Mouse (Mus musculus): ENCODE measurements around the gene Tssk2. TPM values are rescaled to one million over a fixed set of nuclear protein-coding genes. Genes with fewer than 3 reads are reported as not detected.

Tssk2 gene
- polyA plus RNA-seq, 1 experiment from 2014 or later = 0.09 TPM

- Histone ChIP-seq H3K9ac (no peak within 1 kb of the TSS), H3K27me3 (replicated peaks) (peaks cover 63% of the 10 kb centered on the region), H3K27ac (no peak within 1 kb of the TSS), H3K4me1 (peaks cover 22% of the 10 kb centered on the region), H3K9me3 (no peaks in the 10 kb centered on the region), H3K4me2 (peak within 1 kb of the TSS; percentile 76), H3K36me3 (no peaks in the 10 kb centered on the region), H3K4me3 (replicated peaks) (peak within 1 kb of the TSS; percentile 41)
- ATAC-seq (ENCODE audit: insufficient read depth, low FRiP score, low read depth) = no peak
- under 1% methylated on average over 105 of the region's 106 CpGs for WGBS
These were observed 16.1 kb downstream of the Tssk2 start, which contains the start of gene Gsc2 for GRCm38 (mm10) chr16:17914307-17915249. Gene Gsc2, minus strand, starts transcription at chr16:17915059.

DNA sequence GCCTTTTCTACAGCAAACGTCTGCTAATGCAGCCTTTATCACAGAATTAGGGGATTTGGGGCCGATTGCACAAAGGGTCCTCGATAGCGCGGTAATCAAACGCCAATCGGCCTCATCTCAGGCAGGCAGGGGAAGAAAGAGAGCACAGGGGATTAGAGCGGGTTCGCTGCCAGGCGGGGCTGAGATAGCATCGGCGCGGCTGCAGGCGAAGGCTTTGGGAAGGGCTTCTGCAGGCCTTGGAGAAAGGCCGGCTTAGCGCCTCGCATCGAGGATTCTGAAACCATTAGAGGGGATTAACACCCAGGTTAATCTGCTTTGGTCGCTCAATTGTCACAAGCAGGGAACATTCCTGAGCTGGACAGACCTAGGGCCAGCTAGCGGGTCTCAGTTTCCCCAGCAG lies 22.1 kb downstream of the Tssk2 start:
- Histone ChIP-seq H3K9ac (peak overlapping the region; percentile 34; the same call in 1 of the 2 replicates), H3K9me3 (no peaks in the 10 kb centered on the region), H3K27me3 (replicated peaks) (peaks cover 34% of the 10 kb centered on the region), H3K4me1 (peaks cover 21% of the 10 kb centered on the region), H3K36me3 (peaks cover 2% of the 10 kb centered on the region; the same call in 1 of the 2 replicates), H3K27ac (no peak overlapping the region), H3K4me2 (peak overlapping the region; percentile 81), H3K4me3 (replicated peaks) (0 out of 2 replicates have a peak overlapping the region, but pooled peaks have one; percentile 2)
- 15% methylated on average over 20 of the region's 20 CpGs for WGBS
- no peak for ATAC-seq (ENCODE audit: insufficient read depth, low FRiP score, low read depth)

- H3K27me3 ChIP-seq (replicated peaks) = peaks cover 24% of the 10 kb centered on the region
- H3K27ac ChIP-seq = peak overlapping the region; percentile 93
- peaks cover 12% of the 10 kb centered on the region; the same call in 1 of the 2 replicates for H3K36me3 ChIP-seq
- ATAC-seq (ENCODE audit: insufficient read depth, low FRiP score, low read depth) = peak; percentile 95
- H3K9ac ChIP-seq = peak overlapping the region; percentile 60; the same call in 1 of the 2 replicates
- peaks cover 23% of the 10 kb centered on the region for H3K4me1 ChIP-seq
- WGBS = 2% methylated on average over 47 of the region's 47 CpGs
- peak overlapping the region; percentile 76 for H3K4me3 ChIP-seq (replicated peaks)
- no peaks in the 10 kb centered on the region for H3K9me3 ChIP-seq
- H3K4me2 ChIP-seq = peak overlapping the region; percentile 81
These were observed 23.1 kb downstream of the Tssk2 start for GRCm38 (mm10) chr16:17921325-17922162.

GRCm38 (mm10) chr16:17922163-17922538 lies 23.7 kb downstream of the Tssk2 start:
- no peak; the same call in 1 of the 2 replicates for ATAC-seq (ENCODE audit: insufficient read depth, low FRiP score, low read depth)
- under 1% methylated on average over 14 of the region's 14 CpGs for WGBS
- peak overlapping the region; percentile 76 for H3K4me3 ChIP-seq (replicated peaks)

DNA sequence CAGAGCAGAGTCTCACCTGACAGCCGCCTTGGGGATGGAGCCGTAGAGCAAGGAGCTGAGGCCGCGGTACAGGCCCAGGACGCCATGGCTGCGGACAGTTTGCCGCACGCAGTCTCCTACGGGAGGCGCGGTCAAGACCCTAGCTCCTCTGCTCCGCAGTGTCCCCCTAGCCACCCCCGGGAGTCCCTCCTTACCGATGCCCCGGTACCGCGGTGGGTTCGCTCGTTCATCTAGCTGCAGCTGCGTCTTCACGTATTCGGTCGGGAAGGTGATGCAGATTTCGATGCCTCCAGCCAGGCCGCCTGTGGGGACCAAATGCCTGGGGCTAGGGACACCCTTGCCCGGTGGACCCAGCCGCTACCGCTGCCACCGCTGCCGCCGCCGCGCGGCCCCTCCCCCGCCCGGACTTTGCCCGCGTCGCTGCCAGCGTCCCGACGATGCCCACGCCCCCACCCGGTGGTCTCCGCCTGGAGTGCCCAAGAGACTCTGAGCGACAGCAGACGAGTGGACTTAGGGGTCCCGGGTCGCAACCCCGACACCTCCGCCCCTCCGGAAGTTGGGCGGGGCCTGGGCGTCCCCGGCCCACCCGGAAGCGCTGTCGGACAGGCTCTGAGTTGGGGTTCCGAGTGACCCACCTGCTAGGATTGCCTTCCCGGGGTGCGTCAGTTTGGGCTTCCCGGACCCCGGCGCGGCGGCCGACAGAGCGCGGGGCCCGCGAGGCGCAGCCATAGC lies 29.1 kb downstream of the Tssk2 start:
- H3K36me3 ChIP-seq = peaks cover 12% of the 10 kb centered on the region; the same call in 1 of the 2 replicates
- H3K4me3 ChIP-seq (replicated peaks) = peak overlapping the region; percentile 94
- peak; percentile 8; the same call in 1 of the 2 replicates for ATAC-seq (ENCODE audit: insufficient read depth, low FRiP score, low read depth)
- H3K4me1 ChIP-seq = peaks cover 20% of the 10 kb centered on the region
- under 1% methylated on average over 71 of the region's 72 CpGs for WGBS
- H3K9me3 ChIP-seq = no peaks in the 10 kb centered on the region
- peak overlapping the region; percentile 99 for H3K4me2 ChIP-seq
- peak overlapping the region; percentile 76 for H3K9ac ChIP-seq
- no peaks in the 10 kb centered on the region for H3K27me3 ChIP-seq (replicated peaks)
- H3K27ac ChIP-seq = peak overlapping the region; percentile 95

More at GRCm38 (mm10) chr16:17922163-17922538, 23.7 kb downstream of the Tssk2 start:
- Histone ChIP-seq H3K27ac (peak overlapping the region; percentile 67; the same call in 1 of the 2 replicates), H3K4me1 (peaks cover 29% of the 10 kb centered on the region), H3K9me3 (no peaks in the 10 kb centered on the region), H3K4me2 (peak overlapping the region; percentile 81), H3K27me3 (replicated peaks) (peaks cover 18% of the 10 kb centered on the region), H3K36me3 (peaks cover 12% of the 10 kb centered on the region; the same call in 1 of the 2 replicates), H3K9ac (peak overlapping the region; percentile 60; the same call in 1 of the 2 replicates)

GRCm38 (mm10) chr16:17928087-17928580 lies 29.7 kb downstream of the Tssk2 start, which contains the start of gene Slc25a1:
Gene Slc25a1, minus strand, starts transcription at chr16:17928219.
- H3K4me2 ChIP-seq = peak within 1 kb of the TSS; percentile 99
- H3K27ac ChIP-seq = peak within 1 kb of the TSS; percentile 95
- H3K27me3 ChIP-seq (replicated peaks) = no peaks in the 10 kb centered on the region
- H3K4me3 ChIP-seq (replicated peaks) = peak within 1 kb of the TSS; percentile 94
- peak within 1 kb of the TSS; percentile 76 for H3K9ac ChIP-seq
- under 1% methylated on average over 47 of the region's 47 CpGs for WGBS
- ATAC-seq (ENCODE audit: insufficient read depth, low FRiP score, low read depth) = peak; percentile 83
- peaks cover 12% of the 10 kb centered on the region; the same call in 1 of the 2 replicates for H3K36me3 ChIP-seq
- H3K4me1 ChIP-seq = peaks cover 16% of the 10 kb centered on the region
- no peaks in the 10 kb centered on the region for H3K9me3 ChIP-seq

DNA sequence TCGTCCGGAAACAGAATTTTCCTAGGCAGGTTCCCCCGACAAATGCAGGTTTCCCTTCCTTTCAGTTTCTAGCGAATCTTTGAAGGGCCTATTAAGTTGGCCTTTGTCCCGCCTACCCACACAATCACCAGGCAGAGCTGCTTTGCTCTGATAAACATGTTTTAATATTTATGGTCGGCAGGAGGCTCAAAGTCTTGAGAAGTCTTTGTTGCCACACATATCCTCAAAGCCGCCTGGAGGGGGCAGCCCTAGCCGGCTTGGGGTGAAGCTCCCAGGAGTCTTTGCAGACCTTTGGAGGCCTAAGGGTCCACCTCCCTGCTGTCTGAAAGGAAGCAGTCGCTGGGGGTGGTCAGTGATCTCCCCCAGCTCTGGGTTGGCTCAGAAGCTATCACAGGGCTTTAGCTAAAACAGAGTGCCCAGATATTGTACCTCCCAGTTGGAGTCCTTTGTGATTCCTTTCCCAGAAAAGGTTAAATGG lies 30.2 kb downstream of the Tssk2 start:
- H3K9ac ChIP-seq = 0 out of 2 replicates have a peak overlapping the region, but pooled peaks have one; percentile 76
- peaks cover 12% of the 10 kb centered on the region; the same call in 1 of the 2 replicates for H3K36me3 ChIP-seq
- no peaks in the 10 kb centered on the region for H3K27me3 ChIP-seq (replicated peaks)
- peak overlapping the region; percentile 94 for H3K4me3 ChIP-seq (replicated peaks)
- peaks cover 16% of the 10 kb centered on the region for H3K4me1 ChIP-seq
- H3K27ac ChIP-seq = peak overlapping the region; percentile 95
- no peaks in the 10 kb centered on the region for H3K9me3 ChIP-seq
- under 1% methylated on average over 9 of the region's 9 CpGs for WGBS
- peak; percentile 61 for ATAC-seq (ENCODE audit: insufficient read depth, low FRiP score, low read depth)
- peak overlapping the region; percentile 99 for H3K4me2 ChIP-seq

- Histone ChIP-seq H3K36me3 (peaks cover 12% of the 10 kb centered on the region; the same call in 1 of the 2 replicates), H3K4me1 (peaks cover 16% of the 10 kb centered on the region), H3K4me2 (0 out of 2 replicates have a peak overlapping the region, but pooled peaks have one; percentile 99), H3K9ac (no peak overlapping the region), H3K9me3 (no peaks in the 10 kb centered on the region), H3K27me3 (replicated peaks) (no peaks in the 10 kb centered on the region), H3K27ac (peak overlapping the region; percentile 95; the same call in 1 of the 2 replicates), H3K4me3 (replicated peaks) (no peak overlapping the region)
- WGBS = 19% methylated on average over 2 of the region's 2 CpGs
- no peak for ATAC-seq (ENCODE audit: insufficient read depth, low FRiP score, low read depth)
These were observed 30.8 kb downstream of the Tssk2 start for GRCm38 (mm10) chr16:17929211-17929610.

DNA sequence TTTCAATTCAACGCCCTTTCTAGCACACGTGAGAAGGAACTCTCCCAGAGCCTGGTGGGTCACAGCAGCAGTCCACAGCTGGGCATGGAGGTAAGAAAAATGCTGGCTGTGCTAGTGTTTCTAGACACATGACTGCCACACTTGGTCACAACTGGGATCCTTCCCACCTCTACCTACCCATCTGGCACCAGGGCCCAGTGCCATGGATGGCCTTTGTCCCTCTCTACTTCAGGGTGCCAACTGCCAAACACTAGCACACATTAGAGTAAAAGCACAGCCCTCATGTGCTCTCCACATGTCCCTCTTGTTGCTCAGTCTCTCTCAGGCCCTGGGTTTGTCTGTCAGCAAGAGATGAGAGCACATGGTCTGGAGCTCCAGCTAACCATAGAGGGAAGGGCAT lies 31.2 kb downstream of the Tssk2 start:
- H3K4me2 ChIP-seq = no peak overlapping the region
- 72% methylated on average over 2 of the region's 2 CpGs for WGBS
- peaks cover 16% of the 10 kb centered on the region for H3K4me1 ChIP-seq
- H3K27ac ChIP-seq = no peak overlapping the region
- no peaks in the 10 kb centered on the region for H3K9me3 ChIP-seq
- no peak for ATAC-seq (ENCODE audit: insufficient read depth, low FRiP score, low read depth)
- H3K36me3 ChIP-seq = peaks cover 12% of the 10 kb centered on the region; the same call in 1 of the 2 replicates
- H3K9ac ChIP-seq = no peak overlapping the region
- H3K4me3 ChIP-seq (replicated peaks) = no peak overlapping the region
- no peaks in the 10 kb centered on the region for H3K27me3 ChIP-seq (replicated peaks)

DNA sequence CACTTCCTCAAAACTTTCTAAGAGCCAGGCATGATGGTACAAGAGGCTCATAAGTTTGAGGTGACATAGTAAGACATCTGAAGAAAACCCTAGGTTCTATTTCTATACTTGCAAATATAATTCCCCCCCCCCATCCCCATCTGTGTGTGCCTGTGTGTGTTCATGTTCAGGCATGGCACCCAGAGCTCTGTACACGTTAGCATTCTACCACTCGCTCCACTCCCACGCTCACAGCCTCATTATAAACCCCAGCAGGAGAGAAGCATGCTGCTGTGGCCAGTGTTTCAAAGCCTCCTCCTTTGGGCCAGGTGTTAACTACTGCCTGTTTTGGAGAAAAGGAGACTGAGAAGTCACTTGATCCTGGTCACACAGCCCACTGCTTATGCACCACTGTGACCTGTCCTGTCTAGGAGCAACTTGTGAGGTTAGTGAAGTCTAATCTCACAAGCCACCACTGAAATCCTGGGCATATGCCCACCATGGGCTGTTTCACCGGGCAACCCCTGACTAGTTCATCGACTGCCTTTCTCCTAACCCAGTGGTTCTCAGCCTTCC lies 33.5 kb downstream of the Tssk2 start:
- ATAC-seq (ENCODE audit: insufficient read depth, low FRiP score, low read depth) = no peak
- Histone ChIP-seq H3K4me1 (peaks cover 9% of the 10 kb centered on the region), H3K27me3 (replicated peaks) (no peaks in the 10 kb centered on the region), H3K36me3 (no peaks in the 10 kb centered on the region), H3K27ac (no peak overlapping the region), H3K4me2 (no peak overlapping the region), H3K4me3 (replicated peaks) (no peak overlapping the region), H3K9me3 (no peaks in the 10 kb centered on the region), H3K9ac (no peak overlapping the region)
- WGBS = 71% methylated on average over 5 of the region's 5 CpGs
